Mouse (Mus musculus) ES-E14 (cell line): ENCODE measurements around the gene AI413582.

ENCODE experiments used
- MAFK ChIP-seq: IDR thresholded peaks from 2 replicates; pipeline ENCODE4 v1.6.1; 2014; ENCODE audit warnings: mild to moderate bottlenecking, low read depth, low read length, inconsistent platforms; ENCODE audit not compliant: insufficient read depth
- ZC3H11A ChIP-seq: IDR thresholded peaks from 2 replicates; pipeline ENCODE4 v1.6.1; 2012; ENCODE audit warnings: low read depth, mild to moderate bottlenecking, inconsistent platforms, low read length, borderline replicate concordance
- ZNF384 ChIP-seq: IDR thresholded peaks from 2 replicates; pipeline ENCODE4 v1.6.1; 2012; ENCODE audit warnings: low read depth, low read length, inconsistent platforms

DNA sequence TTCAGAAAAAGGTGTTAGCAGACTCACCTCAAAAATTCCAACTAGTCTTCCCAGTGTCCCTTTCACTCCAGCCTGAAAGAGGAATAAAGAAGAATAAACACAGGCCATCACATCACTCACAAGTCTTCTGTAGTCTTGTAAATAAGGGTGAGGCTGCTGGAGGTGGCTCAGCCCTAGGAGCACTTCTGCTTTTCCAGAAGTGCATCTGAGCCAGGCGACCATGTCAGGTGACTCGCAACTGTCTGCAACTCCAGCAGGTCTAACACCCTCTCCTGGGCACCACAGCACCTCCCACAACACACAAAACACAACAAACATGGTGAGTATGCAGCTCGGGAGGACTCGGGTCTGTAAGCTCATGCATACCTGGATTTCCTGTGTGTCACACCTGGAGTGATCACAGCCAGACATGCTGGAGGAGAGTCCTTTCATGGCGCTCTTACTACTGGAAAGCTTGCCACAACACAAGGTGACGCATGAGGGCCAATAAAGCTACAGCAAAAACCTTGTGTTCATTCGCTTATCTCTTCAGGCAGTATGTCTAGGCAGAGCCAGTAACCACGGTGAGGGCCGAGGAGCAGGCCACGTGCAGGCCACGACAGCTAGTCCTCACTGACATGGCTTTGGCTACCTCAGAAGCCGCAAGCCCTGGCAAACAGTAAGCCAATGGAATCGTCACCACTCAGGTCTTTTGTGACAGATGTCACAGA lies 17.8 kb upstream of the AI413582 start:
- TF ChIP-seq MAFK: no peak
- TF ChIP-seq ZC3H11A: no peak
- TF ChIP-seq ZNF384: no peak
